Mouse (Mus musculus) gastrocnemius, adult 8-10 months (tissue): ENCODE data around the gene Zfp408. TPM values are rescaled to one million over a fixed set of nuclear protein-coding genes. Genes with fewer than 3 reads are reported as not detected.
"Not testable (repeated sequence)": the region's sequence is repeated elsewhere in the genome, so short reads cannot be mapped to it uniquely, and the experiment has no call there.

Source experiments
- DNase-seq, 2 experiments: peaks; one replicate each; pipeline ENCODE4 v3.0.0; 2022; ENCODE audit warnings: low spot score in 2 of 2
- total RNA-seq, 4 experiments: library from RNA; stranded (reverse); gene quantifications; 2 replicates each; pipeline ENCODE4 v1.2.4; 2022

The Zfp408 gene
- total RNA-seq, 4 experiments from 2014 or later: 2.1 to 2.7 (median 2.4) TPM

GRCm38 (mm10) chr2:91609370-91609769, 40.2 kb downstream of the Zfp408 start:
- not testable (repeated sequence) for DNase-seq

DNA sequence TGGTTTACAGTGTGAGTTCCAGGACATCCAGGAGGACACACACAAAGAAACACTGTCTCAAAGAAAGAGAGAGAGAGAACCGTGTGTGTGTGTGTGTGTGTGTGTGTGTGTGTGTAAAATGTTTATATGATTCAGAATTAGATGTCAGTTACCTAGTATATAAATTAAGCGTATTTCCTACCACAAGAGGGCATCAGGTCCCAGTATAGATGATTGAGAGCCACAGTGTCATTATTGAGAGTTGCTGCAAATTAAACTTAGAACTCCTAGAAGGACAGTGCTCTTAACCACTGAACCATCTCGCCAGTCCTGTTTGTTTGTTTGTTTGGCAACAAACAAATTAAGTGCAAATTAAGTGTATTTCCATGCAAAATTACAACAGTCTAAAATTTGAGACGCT, 47.2 kb downstream of the Zfp408 start:
- DNase-seq: no peak

DNA sequence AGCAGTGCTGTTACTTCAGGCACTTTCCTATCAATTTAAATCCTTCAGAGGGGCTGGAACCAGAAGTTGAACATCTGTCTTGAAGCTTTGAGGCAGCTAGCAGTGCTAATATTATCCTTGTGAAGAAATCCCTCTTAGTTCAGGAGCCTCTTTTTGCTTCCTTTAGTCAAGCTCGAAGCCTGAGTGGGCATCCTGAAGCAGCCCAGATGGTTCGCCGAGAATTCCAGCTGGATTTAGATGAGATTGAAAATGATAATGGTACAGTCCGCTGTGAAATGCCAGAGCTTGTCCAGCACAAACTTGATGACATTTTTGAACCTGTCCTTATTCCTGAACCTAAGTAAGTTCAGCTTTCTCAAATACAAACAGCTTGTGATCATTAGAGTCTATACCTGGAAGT, 49.1 kb downstream of the Zfp408 start:
- DNase-seq: no peak

Other genes with a start within 250 kb of the Zfp408 start
- 10 to 100 TPM; 15.2 to 21.6 (median 18.8) TPM for gene 1110051M20Rik, start 205.1 kb downstream of the Zfp408 start, total RNA-seq
- gene Lrp4, start 192.3 kb downstream of the Zfp408 start, total RNA-seq: 1 to 10 TPM; 6.9 to 9.4 (median 9.2) TPM
- 10 to 100 TPM; 27.3 to 38.2 (median 34.4) TPM for gene Ckap5, start 123.0 kb downstream of the Zfp408 start, total RNA-seq
- under 1 TPM in 2 of 4 experiments, not detected in 2; 0.19 to 0.75 TPM for gene F2, start 13.4 kb downstream of the Zfp408 start, total RNA-seq
- gene Arhgap1, start 69 bp upstream of the Zfp408 start, total RNA-seq: 1 to 10 TPM; 3.8 to 7.9 (median 4.9) TPM
- 10 to 100 TPM; 33.9 to 36.1 (median 35.5) TPM for gene Atg13, start 60.8 kb upstream of the Zfp408 start, total RNA-seq
- gene Harbi1, start 61.1 kb upstream of the Zfp408 start, total RNA-seq: 1 to 10 TPM; 5.6 to 7.4 (median 6.6) TPM
- 10 to 100 TPM; 13.7 to 15.9 (median 14.9) TPM for gene Ambra1, start 80.3 kb upstream of the Zfp408 start, total RNA-seq